Mouse (Mus musculus) lung, adult 2 months (tissue): ENCODE data around the gene Col25a1.

Source experiments
- CTCF ChIP-seq: fragments of 200-500 bp; IDR thresholded peaks from 2 replicates; pipeline ENCODE4 v1.5.1; 2011; ENCODE audit warnings: mild to moderate bottlenecking, low read length, control low read depth; ENCODE audit not compliant: insufficient read depth
- POLR2A ChIP-seq: fragments of 200-500 bp; IDR thresholded peaks from 2 replicates; pipeline ENCODE4 v1.6.1; 2011; ENCODE audit warnings: low read depth, mild to moderate bottlenecking, control low read depth, low read length, borderline replicate concordance; ENCODE audit errors: extremely low read depth

DNA sequence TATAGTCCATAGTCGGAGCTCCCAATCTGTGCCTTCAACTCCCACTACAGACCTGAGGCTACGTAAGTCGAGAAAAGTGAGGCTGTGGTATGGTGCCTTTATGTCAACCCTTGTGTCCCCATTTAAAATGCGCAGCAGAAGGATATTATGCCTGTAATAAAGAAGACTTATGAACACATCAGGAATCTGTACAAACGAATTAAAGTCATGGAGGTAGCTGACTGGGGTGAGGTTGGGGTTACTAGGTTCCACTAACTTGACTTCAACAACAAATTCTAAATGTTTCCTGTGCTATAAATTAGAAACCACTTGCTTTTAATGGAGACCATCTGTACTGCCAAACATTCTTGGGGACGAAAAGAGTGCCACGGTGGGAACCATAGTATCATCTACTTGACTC, 104.8 kb downstream of the Col25a1 start:
- TF ChIP-seq CTCF (no peak), POLR2A (no peak)
